Mouse (Mus musculus) macrophage (primary cell): ENCODE measurements around the gene Pcbp3. TPM values are rescaled to one million over a fixed set of nuclear protein-coding genes. Genes with fewer than 3 reads are reported as not detected.
"Not testable (repeated sequence)": the region's sequence is repeated elsewhere in the genome, so short reads cannot be mapped to it uniquely, and the experiment has no call there.

Experiments
- H3K27ac ChIP-seq: fragments of 350-480 bp; formaldehyde crosslinking; 2 replicates; pipeline ENCODE4 v1.9.0; 2021
- H3K36me3 ChIP-seq: fragments of 350-480 bp; formaldehyde crosslinking; 2 replicates; pipeline ENCODE4 v1.9.0; 2021; ENCODE audit errors: inconsistent target
- H3K4me3 ChIP-seq: fragments of 350-480 bp; formaldehyde crosslinking; 2 replicates; pipeline ENCODE4 v1.9.0; 2021; ENCODE audit errors: inconsistent target
- H3K79me2 ChIP-seq: fragments of 350-480 bp; formaldehyde crosslinking; 2 replicates; pipeline ENCODE4 v1.9.0; 2021; ENCODE audit errors: inconsistent target
- WGBS: methylation state at CpG from one replicate; pipeline ENCODE4 v1.1.7; 2026; ENCODE audit warnings: inconsistent platforms; ENCODE audit not compliant: missing documents; 5-methylcytosine and 5-hydroxymethylcytosine counted together
- polyA plus RNA-seq: library from polyadenylated mRNA; stranded (reverse); fragments of 250-400 nt; gene quantifications from 3 replicates; pipeline ENCODE4 v1.2.4, GENCODE M21; 2018; ENCODE audit warnings: inconsistent platforms

The Pcbp3 gene
- polyA plus RNA-seq, 1 experiment from 2014 or later: 1.6 TPM

- WGBS: 86% methylated on average over 5 of the region's 5 CpGs
- no peaks in the 10 kb centered on the region for H3K79me2 ChIP-seq
- no peaks in the 10 kb centered on the region for H3K36me3 ChIP-seq
- H3K4me3 ChIP-seq: no peak overlapping the region
- no peak overlapping the region for H3K27ac ChIP-seq
Observed at GRCm38 (mm10) chr10:76771086-76771485, 190.6 kb downstream of the Pcbp3 start.

DNA sequence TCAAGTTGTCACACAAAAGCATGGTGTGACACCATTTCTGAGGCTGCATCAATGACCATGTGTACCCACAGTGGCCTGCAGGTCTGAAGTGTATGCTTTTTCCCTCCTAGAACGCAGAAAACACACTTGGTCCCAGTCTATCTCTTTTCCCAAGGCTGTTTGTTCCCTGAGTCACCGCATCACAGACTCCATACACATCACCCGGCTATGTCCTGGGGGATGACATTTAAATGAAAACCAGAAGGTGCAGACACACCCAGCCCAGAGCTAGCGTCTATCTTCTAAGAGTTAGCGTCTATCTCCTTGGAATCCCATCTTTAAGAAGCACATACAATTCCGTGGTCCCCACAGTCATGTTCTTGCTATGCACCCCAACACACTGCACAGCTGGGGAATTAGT lies 192.1 kb downstream of the Pcbp3 start:
- 93% methylated on average over 6 of the region's 6 CpGs for WGBS
- no peaks in the 10 kb centered on the region for H3K79me2 ChIP-seq
- H3K36me3 ChIP-seq: no peaks in the 10 kb centered on the region
- H3K4me3 ChIP-seq: no peak overlapping the region
- H3K27ac ChIP-seq: no peak overlapping the region

- H3K36me3 ChIP-seq: no peaks in the 10 kb centered on the region
- no peaks in the 10 kb centered on the region for H3K79me2 ChIP-seq
- no peak overlapping the region for H3K27ac ChIP-seq
- 80% methylated on average over 1 of the region's 1 CpGs for WGBS
- H3K4me3 ChIP-seq: no peak overlapping the region
Observed at GRCm38 (mm10) chr10:76766196-76766595, 195.5 kb downstream of the Pcbp3 start.

DNA sequence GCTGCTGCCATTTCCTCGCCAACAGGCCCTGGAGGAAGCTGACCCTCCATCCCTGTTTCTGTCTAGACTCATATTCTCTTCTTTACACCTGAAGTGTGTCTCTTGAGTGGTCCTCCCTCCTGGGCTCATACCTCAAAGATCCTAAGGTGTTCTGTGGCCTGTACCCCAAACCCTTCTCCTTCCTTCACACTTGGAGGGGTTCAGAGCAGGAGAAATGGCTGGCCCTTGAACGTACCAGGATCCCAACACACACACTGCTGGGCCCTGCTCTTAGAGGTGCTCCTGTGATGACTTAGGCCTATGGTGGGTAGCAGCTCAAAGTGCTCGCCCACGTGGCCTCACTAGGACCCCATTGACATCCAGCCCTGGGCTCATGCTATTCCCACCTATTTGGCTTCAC lies 196.8 kb downstream of the Pcbp3 start:
- no peaks in the 10 kb centered on the region for H3K36me3 ChIP-seq
- WGBS: 90% methylated on average over 4 of the region's 4 CpGs
- H3K27ac ChIP-seq: no peak overlapping the region
- H3K79me2 ChIP-seq: no peaks in the 10 kb centered on the region
- H3K4me3 ChIP-seq: no peak overlapping the region

DNA sequence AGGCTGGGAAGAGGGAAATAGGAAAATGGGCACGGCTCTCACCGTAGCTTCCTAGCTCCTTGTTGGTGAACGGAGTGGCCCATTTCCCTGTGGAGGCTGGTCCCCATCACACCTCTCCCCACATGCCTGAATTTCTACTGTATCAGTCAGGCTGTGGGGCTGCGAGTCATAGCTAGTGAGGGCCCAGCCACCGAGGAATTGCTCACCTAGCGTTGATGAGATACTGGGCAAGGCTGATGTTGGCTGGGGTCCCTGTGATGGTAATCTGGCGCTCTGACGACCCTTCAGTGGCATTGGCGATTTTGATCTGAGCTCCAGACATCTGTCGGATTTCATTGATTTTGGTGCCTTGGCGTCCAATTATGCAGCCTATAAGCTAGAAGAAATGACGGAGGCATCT lies 198.7 kb downstream of the Pcbp3 start:
- no peaks in the 10 kb centered on the region for H3K36me3 ChIP-seq
- H3K79me2 ChIP-seq: no peaks in the 10 kb centered on the region
- H3K27ac ChIP-seq: no peak overlapping the region
- H3K4me3 ChIP-seq: no peak overlapping the region
- 93% methylated on average over 12 of the region's 12 CpGs for WGBS

- Histone ChIP-seq H3K79me2 (no peaks in the 10 kb centered on the region), H3K36me3 (no peaks in the 10 kb centered on the region), H3K4me3 (no peak overlapping the region), H3K27ac (no peak overlapping the region)
- 94% methylated on average over 7 of the region's 7 CpGs for WGBS
Observed at GRCm38 (mm10) chr10:76762411-76762810, 199.3 kb downstream of the Pcbp3 start.

- WGBS: 84% methylated on average over 5 of the region's 5 CpGs
- Histone ChIP-seq H3K79me2 (no peaks in the 10 kb centered on the region), H3K36me3 (no peaks in the 10 kb centered on the region), H3K27ac (no peak overlapping the region), H3K4me3 (no peak overlapping the region)
Observed at GRCm38 (mm10) chr10:76759878-76760277, 201.8 kb downstream of the Pcbp3 start.

DNA sequence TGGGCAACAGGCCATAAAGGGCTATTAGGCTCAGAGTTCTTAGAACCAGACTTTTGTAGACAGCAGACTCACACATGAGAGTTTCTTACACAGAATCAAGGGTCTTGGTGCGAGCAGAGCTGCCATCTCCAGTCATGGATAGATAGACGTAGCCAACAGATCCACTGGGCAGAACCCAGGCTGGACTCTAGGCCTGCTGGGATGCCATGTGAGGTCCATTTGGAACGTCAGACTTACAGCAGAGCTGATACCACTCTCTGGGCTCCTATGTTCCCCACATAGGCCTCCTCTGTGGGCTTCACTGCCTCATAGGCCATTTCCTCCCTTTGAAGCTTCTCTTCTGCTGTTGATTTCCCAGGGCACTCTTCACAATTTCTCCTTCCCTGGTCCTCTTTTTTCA lies 208.0 kb downstream of the Pcbp3 start:
- Histone ChIP-seq H3K36me3 (no peaks in the 10 kb centered on the region), H3K27ac (no peak overlapping the region), H3K79me2 (no peaks in the 10 kb centered on the region), H3K4me3 (no peak overlapping the region)
- WGBS: 100% methylated on average over 3 of the region's 3 CpGs

GRCm38 (mm10) chr10:76744267-76744666 lies 217.4 kb downstream of the Pcbp3 start:
- WGBS: 9% methylated on average over 11 of the region's 11 CpGs
- not testable (repeated sequence) for H3K79me2 ChIP-seq, H3K27ac ChIP-seq, H3K36me3 ChIP-seq, H3K4me3 ChIP-seq

- Histone ChIP-seq H3K79me2 (no peaks in the 10 kb centered on the region), H3K4me3 (no peak overlapping the region), H3K36me3 (no peaks in the 10 kb centered on the region), H3K27ac (no peak overlapping the region)
- 80% methylated on average over 8 of the region's 8 CpGs for WGBS
Observed at GRCm38 (mm10) chr10:76736764-76737163, 224.9 kb downstream of the Pcbp3 start.

DNA sequence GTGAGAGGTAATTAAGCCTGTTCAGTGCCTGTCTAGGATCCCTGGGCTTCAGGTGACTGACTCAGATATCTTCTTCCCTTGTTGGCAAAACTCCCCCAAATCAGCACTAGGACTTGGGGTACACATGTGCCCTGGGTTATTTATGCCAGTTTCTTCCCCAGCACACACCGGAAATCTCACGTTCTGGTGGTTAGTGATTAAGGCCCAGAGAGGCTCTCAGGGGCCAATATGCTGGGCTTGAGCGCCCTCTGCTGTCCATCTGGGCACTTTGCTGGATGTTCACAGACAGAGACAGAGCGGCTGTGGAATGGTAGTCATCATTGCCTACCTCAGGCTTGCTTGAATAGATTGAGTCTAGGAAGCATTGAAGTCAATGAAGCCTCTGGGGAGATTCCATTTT lies 226.7 kb downstream of the Pcbp3 start:
- H3K36me3 ChIP-seq: no peaks in the 10 kb centered on the region
- WGBS: 7% methylated on average over 4 of the region's 4 CpGs

GRCm38 (mm10) chr10:76733677-76734068 lies 228.0 kb downstream of the Pcbp3 start:
- Histone ChIP-seq H3K36me3 (no peaks in the 10 kb centered on the region), H3K27ac (no peak overlapping the region), H3K79me2 (no peaks in the 10 kb centered on the region), H3K4me3 (no peak overlapping the region)
- WGBS: 85% methylated on average over 3 of the region's 3 CpGs

More for the DNA sequence above, 226.7 kb downstream of the Pcbp3 start:
- H3K4me3 ChIP-seq: no peak overlapping the region
- H3K79me2 ChIP-seq: no peaks in the 10 kb centered on the region
- no peak overlapping the region for H3K27ac ChIP-seq

GRCm38 (mm10) chr10:76732881-76733676 lies 228.6 kb downstream of the Pcbp3 start:
- no peak overlapping the region for H3K27ac ChIP-seq
- no peaks in the 10 kb centered on the region for H3K36me3 ChIP-seq
- 25% methylated on average over 16 of the region's 17 CpGs for WGBS

DNA sequence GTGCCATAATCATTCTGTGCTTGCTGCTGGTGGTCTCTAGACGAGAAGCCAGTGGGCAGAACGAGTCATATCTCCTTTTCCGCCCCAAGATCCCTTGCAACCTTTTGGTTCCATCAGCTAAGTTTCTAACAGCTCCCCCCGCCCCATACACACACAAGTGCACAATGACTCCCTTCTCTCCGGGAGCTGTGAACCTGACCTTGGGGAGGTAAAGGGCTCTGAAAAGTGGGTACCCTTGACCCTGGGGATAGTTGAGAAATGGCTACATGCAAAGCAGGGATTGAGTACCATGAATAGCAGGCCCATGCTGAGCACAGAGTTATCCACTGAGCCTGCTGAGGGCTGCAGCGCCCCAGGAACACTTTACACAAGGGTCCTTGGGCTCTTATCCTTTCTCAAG lies 229.3 kb downstream of the Pcbp3 start:
- Histone ChIP-seq H3K36me3 (no peaks in the 10 kb centered on the region), H3K27ac (no peak overlapping the region), H3K4me3 (no peak overlapping the region), H3K79me2 (no peaks in the 10 kb centered on the region)
- 85% methylated on average over 6 of the region's 6 CpGs for WGBS

More at GRCm38 (mm10) chr10:76732881-76733676, 228.6 kb downstream of the Pcbp3 start:
- H3K4me3 ChIP-seq: no peak overlapping the region
- H3K79me2 ChIP-seq: no peaks in the 10 kb centered on the region

DNA sequence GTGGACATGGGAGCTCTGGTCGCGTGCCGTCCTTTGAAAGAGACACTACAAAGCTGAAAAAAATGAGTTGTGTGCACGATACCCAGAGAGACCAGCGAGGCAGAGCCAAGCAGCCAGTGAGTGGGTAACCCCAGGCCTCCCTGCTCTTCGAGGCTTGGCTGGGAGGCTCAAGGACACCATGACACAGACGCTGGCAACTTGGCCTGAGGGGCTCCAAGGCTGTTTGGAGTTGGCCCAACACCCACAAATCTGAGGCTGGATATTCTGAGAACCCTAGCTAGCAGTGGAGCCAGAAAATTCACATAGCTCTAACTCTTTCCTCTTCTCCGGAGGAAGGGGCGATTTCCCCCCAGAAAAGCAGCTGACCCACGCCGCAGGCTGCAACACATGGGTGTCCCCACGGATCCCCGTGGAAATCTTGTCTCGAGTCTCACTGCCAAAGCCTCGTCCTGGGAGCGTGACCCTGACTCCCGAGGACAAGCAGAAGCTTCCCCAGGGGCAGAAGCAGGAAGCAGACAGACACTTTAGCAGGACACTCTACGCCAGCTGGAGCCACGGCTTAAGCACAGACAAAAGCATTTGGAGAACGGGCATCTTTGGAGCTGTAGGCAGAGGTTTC lies 230.0 kb downstream of the Pcbp3 start:
- H3K36me3 ChIP-seq: no peaks in the 10 kb centered on the region
- no peaks in the 10 kb centered on the region for H3K79me2 ChIP-seq
- no peak overlapping the region for H3K27ac ChIP-seq
- 83% methylated on average over 20 of the region's 20 CpGs for WGBS
- H3K4me3 ChIP-seq: no peak overlapping the region
